8 mouse cellular contexts compared by ENCODE assay signal in genomic region chr3:97157958-97158599, GRCm38 (mm10). TPM values are rescaled to one million over a fixed set of nuclear protein-coding genes. Genes with fewer than 3 reads are reported as not detected.
A peak's percentile ranks its signal among the peaks of the same experiment; 100 is the strongest.
DNase-seq lines count a peak whose midpoint lies in the region; ATAC-seq and TF ChIP-seq lines count a peak whose summit lies in the region.

No protein-coding gene starts in this region.

- peak; percentile 79 for DNase-seq in R1 (ENCODE audit: low read depth, low spot score)
- DNase-seq in cerebellum, postnatal 10 days, result peak; percentile 91
- DNase-seq in gastrocnemius, adult 18-20 months (ENCODE audit: low spot score), result peak; percentile 90
- peak; percentile 80 for DNase-seq in hindbrain, postnatal 0 days (ENCODE audit: low spot score)
- peak; percentile 74 to 96 for DNase-seq in left cerebral cortex, adult 8-10 months (ENCODE audit: low spot score in 2 of 2)
- DNase-seq in right cerebral cortex, postnatal 14 days, result peak; percentile 73
- peak; percentile 70 to 82 for DNase-seq in urinary bladder, postnatal 4 days (ENCODE audit: low spot score in 2 of 2)

- TF ChIP-seq CTCF in hindbrain, postnatal 0 days (IDR thresholded peaks at IDR 0.05; ENCODE audit: low read depth), result no peak

- H3K27me3 ChIP-seq in hindbrain, postnatal 0 days (ENCODE audit: insufficient read depth, low read length), result no peaks in the 10 kb centered on the region

- H3K9ac ChIP-seq in hindbrain, postnatal 0 days (replicated peaks; ENCODE audit: low read length), result peak overlapping the region; percentile 62; the same call in 1 of the 2 replicates

- 2% methylated on average over 17 of the region's 17 CpGs for WGBS in hindbrain, postnatal 0 days

- peak; percentile 69 for ATAC-seq in hindbrain, postnatal 0 days
- ATAC-seq in megakaryocyte, adult 5-6 weeks (ENCODE audit: poor library complexity, severe bottlenecking), result 0 out of 2 replicates have a peak, but pooled peaks have one; percentile 21

- H3K4me1 ChIP-seq in hindbrain, postnatal 0 days (ENCODE audit: insufficient read depth, low read length), result no peaks in the 10 kb centered on the region; the same call in 1 of the 2 replicates

- H3K27ac ChIP-seq in hindbrain, postnatal 0 days, result peak overlapping the region; percentile 56; the same call in 1 of the 2 replicates

- H3K9me3 ChIP-seq in hindbrain, postnatal 0 days (ENCODE audit: low read length), result no peaks in the 10 kb centered on the region

- H3K4me2 ChIP-seq in hindbrain, postnatal 0 days (ENCODE audit: low read depth, low read length), result peak overlapping the region; percentile 79

- H3K36me3 ChIP-seq in hindbrain, postnatal 0 days (ENCODE audit: insufficient read depth, low read length), result no peaks in the 10 kb centered on the region

- peak overlapping the region; percentile 66 for H3K4me3 ChIP-seq in hindbrain, postnatal 0 days (ENCODE audit: low read length)

RNA-seq across cellular contexts. Expression of gene Acp6, which starts 0.5 kb away (rescaled TPM):
- total RNA-seq in gastrocnemius, adult 18-20 months (2021), result 10 to 100 TPM; 22.1 to 22.2 TPM
- total RNA-seq in hindbrain, postnatal 0 days (2014; rRNA removed), result 11.4 and 18.2 TPM in 2 replicates
- 14.9 and 15.8 TPM in 2 replicates for polyA plus RNA-seq in hindbrain, postnatal 0 days (2015; fragmentation: Nextera tagmentation; extraction: Ambion mirVana)
- total RNA-seq in left cerebral cortex, adult 8-10 months (2022), result 10 to 100 TPM; 23.2 to 35.5 (median 27.6) TPM
- total RNA-seq in megakaryocyte, adult 5-6 weeks (2015), result 13.5 and 16.2 TPM in 2 replicates
- total RNA-seq in megakaryocyte, adult 5-6 weeks (2017), result 7.5 and 15.1 TPM in 2 replicates

Comparison
In these comparisons a context has a peak if more than half of its experiments do, and no peak if none do; other contexts are left out.
1. Peak in every context shown above with its lines: DNase-seq, ATAC-seq, H3K4me3 ChIP-seq and H3K27ac ChIP-seq.